Mouse (Mus musculus) cerebellum, adult 9-11 months (tissue): ENCODE measurements around the gene Ccdc169.

Source experiments
- DNase-seq: peaks from one replicate; pipeline ENCODE4 v3.0.0; 2022

The Ccdc169 gene

DNA sequence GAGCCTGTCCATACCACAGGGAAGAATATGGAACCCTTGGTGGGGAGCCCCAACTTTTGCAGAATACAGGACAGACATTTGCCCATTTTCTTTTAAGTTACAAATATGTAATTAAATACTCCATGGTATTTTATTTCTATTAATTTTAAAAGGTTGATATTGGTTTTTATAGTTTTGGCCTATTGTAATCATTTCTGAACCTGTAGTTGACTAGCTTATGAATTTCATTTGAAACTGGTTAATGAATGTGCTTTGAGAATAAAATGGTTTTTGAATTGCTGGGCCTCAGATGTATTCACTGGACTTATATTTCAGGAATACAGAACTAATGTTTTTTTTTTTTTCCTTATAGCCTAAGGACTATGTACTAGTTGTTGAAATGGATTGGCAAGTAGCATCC, at the start of gene Ccdc169:
Gene Ccdc169, plus strand, starts transcription at position 301 of the 400 bp plus-strand sequence.
- no peak for DNase-seq

- no peak for DNase-seq
Observed at GRCm38 (mm10) chr3:55087360-55087759, 49.8 kb upstream of the Ccdc169 start.

- DNase-seq: no peak
Observed at GRCm38 (mm10) chr3:55088359-55088758, 48.8 kb upstream of the Ccdc169 start.

- DNase-seq: no peak
Observed at GRCm38 (mm10) chr3:55088843-55089242, 48.3 kb upstream of the Ccdc169 start.

DNA sequence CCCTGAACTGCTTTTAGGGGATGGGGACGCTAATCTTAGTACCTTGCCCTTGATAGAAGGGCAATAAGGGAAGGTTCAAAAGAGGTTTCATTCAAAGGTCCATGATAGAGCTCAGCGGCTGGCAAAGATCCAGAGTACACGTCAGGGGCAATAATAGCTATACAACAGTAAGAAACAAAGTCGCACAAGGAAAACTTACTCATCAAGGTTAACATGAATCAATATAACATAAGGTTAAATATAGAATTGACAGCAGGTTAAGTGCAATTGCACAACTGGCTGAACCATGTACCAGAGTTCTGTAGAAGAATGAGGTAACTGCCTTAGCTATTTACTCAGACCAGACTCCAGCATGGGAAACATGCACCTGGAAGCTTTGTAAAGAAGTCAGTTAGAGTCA, 47.8 kb upstream of the Ccdc169 start:
- no peak for DNase-seq

DNA sequence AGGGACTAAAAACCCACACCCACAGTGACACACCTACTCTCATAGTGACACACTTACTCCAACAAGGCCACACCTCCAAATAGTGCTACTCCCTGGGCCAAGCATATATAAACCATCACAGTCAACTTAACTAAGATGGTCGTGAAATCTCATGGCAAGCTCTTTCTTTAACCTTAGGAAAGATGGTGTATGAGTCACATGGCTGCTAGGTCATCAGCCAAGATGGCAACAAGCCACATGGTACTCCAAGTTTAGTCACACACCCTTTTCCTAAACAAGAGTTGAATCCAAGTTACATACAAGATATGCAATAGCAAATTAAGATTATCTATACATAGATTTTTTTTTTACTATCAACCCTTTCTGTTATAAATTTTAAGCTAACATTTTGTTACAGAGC, 44.0 kb upstream of the Ccdc169 start:
- DNase-seq: no peak

GRCm38 (mm10) chr3:55095968-55096654, 41.0 kb upstream of the Ccdc169 start:
- DNase-seq: peak; percentile 50

GRCm38 (mm10) chr3:55096655-55097005, 40.5 kb upstream of the Ccdc169 start:
- DNase-seq: no peak

GRCm38 (mm10) chr3:55097186-55097585, 40.0 kb upstream of the Ccdc169 start:
- no peak for DNase-seq

GRCm38 (mm10) chr3:55098014-55098413, 39.1 kb upstream of the Ccdc169 start:
- DNase-seq: no peak

- DNase-seq: no peak
Observed at GRCm38 (mm10) chr3:55098990-55099389, 38.1 kb upstream of the Ccdc169 start.

DNA sequence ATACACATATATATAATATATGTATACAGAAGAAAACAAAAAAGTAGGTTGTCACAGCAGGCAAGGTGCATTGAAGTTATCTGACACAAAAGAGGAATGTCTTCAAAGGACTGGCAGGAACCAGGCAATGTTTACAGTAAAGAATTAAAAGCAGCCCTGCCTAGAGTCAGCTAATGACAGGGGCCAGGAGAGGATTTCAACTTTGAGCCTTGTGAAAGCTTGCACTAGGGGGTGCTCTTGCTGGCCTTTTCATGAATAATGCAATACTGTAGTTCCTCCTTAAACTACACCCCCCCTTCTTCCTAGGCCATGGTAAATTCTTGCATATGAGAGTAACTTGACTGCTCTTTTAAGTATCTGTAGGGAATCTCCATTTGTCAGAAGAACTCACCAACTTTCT, 36.0 kb upstream of the Ccdc169 start:
- DNase-seq: no peak

GRCm38 (mm10) chr3:55105372-55106023, 31.6 kb upstream of the Ccdc169 start:
- DNase-seq: no peak

DNA sequence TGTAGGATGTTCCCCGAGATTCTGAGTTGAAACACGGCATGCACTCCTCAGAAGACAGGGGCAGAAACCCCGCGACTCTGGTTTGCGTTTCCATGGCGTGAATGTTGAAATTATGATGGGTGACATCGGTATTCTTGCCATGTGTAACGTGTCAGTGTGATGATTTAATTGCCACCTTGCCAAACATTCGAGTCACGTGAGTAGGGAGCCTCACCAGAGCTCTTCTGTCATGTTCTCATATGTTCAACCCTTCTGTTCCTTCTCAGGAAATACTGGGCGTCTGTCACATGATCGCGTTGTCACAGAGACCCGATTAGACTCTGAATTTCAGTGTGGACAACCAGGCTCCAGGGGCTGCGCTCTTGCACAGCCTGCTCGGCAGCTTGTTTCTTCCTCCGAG, 31.1 kb upstream of the Ccdc169 start:
- no peak for DNase-seq

DNA sequence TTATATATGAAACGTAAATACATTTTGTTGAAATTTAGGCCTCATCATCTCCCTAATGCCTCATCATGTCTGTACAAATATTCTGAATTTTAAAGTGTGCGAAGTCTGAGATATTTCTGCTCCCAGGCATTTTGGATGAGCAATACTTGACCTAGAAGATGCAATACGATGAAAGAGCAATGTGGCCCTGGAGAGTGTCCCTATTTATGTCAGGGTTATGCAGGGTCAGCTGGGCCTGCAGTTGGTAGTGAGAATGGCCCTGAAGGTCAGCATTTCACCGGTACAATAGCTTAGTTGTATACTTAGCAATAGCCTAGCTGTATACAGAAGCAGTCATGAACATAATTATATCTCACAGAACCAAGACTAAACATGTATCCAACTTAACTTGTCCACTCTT, 28.0 kb upstream of the Ccdc169 start:
- no peak for DNase-seq

GRCm38 (mm10) chr3:55111935-55112709, 25.0 kb upstream of the Ccdc169 start, which contains the start of gene Spg20:
TSS of gene Spg20 (plus strand) at chr3:55112108.
- peak; percentile 96 for DNase-seq

- DNase-seq: no peak
Observed at GRCm38 (mm10) chr3:55112710-55113415, 24.3 kb upstream of the Ccdc169 start.

DNA sequence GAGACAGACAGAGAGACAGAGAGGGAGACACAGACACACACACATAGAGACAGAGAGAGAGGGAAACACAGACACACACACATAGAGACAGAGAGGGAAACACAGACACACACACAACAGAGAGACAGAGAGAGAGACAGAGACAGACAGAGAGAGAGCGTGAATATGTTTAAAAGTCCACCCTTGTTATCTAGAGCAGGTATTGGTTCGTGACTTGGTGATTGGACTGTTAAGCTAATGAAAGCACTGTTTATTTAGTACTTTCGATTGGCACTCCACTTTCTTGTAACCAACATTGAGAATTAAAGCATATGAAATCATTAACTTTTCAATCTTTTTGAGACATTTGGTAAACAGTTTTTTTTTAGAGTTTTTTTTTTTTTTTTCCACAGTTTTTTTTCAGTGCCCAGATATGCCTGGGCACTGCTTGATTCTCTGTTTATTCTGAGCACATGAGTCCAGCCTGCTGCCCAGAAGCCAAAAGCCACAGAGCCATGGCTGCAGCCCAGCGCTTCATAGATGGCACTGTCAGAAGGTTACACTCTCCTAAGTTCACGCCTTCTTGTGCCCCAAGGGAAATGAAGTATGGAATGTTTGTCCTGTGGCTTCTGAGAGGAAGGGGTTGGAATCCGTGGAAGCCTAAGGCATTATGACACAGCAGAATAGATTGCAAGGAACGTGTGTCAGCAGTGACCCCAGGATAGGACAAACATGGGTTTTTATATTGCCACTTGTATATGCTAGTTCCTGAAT, 22.6 kb upstream of the Ccdc169 start:
- DNase-seq: peak; percentile 20

GRCm38 (mm10) chr3:55115071-55115470, 22.1 kb upstream of the Ccdc169 start:
- no peak for DNase-seq

- no peak for DNase-seq
Observed at GRCm38 (mm10) chr3:55115989-55116388, 21.1 kb upstream of the Ccdc169 start.

DNA sequence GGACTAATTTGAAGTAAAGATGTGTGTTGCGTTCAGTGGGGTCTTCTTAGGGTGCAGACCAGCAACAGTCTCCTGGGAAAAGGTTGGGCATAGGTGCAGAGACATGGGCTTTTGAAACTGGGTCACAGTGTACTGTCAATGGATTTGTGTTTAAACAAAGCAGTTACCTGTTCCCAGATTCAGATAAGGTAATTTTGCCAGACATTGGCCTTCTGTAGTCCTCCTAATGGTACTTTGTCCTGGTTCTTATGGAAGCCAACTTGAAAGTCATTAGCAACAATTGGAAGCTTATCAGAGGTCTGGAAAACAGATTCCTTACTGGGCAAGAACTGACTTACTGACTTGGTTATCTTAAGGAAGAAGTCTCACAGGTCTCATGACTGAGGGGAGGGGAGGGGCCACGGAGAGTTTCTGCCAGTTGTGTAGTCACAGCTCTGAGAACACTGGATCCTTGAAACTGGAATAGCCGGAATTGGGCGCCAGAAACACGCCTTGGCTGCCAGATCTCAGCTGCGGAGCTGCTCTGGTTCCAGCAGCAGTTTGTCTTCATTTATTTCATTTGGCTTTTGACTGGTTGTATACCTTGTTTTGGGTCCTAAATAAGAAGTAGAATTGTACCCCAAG, 17.8 kb upstream of the Ccdc169 start:
- no peak for DNase-seq

DNA sequence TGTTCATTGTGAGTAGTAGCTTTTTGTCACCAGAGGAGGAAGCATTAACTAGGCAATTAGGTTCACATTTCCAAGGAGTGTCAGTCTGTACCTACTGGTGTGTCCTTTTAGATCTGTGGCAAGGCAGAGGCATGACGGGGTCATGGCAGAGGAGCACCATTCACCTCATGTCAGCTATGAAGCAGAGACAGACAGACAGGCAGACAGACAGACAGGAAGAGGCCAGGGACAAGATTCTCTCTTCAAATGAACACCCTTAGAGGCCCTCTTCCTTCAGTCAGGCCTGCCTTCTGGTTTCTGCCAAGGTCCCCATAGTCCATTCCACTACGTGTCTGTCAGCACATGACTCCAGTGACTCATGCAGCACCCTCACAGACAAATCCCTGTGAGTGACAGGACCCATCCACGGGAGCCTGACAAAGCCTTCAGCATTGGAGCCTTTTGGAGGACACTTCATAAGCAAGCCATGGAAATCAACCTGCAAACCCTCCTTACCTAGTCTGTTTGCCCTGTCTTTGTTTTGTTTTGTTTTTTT, 14.7 kb upstream of the Ccdc169 start:
- no peak for DNase-seq
